Mouse (Mus musculus) brain, embryonic 14.5 days (tissue): ENCODE measurements around the gene Znrf3. TPM values are rescaled to one million over a fixed set of nuclear protein-coding genes. Genes with fewer than 3 reads are reported as not detected.
A peak's percentile ranks its signal among the peaks of the same experiment; 100 is the strongest.

ENCODE experiments used
- DNase-seq: peaks from one replicate; pipeline ENCODE4 v3.0.0-alpha.2; 2011; ENCODE audit warnings: low read depth
- CTCF ChIP-seq: fragments of 200-500 bp; IDR thresholded peaks from 2 replicates; pipeline ENCODE4 v1.5.1; 2012; ENCODE audit warnings: inconsistent platforms, mild to moderate bottlenecking, moderate library complexity, borderline replicate concordance; ENCODE audit not compliant: insufficient read depth, insufficient read length; ENCODE audit errors: extremely low read depth
- POLR2A ChIP-seq: fragments of 200-500 bp; IDR thresholded peaks from 2 replicates; pipeline ENCODE4 v1.6.1; 2012; ENCODE audit warnings: mild to moderate bottlenecking, inconsistent platforms, borderline replicate concordance; ENCODE audit not compliant: poor library complexity, insufficient read depth, insufficient read length, severe bottlenecking; ENCODE audit errors: extremely low read depth
- polyA plus RNA-seq: library from polyadenylated mRNA; depleted of rRNA; stranded (reverse); fragments of >200 nt; gene quantifications from 2 replicates; pipeline ENCODE4 v1.2.3, GENCODE M21; 2012

Znrf3 gene
- polyA plus RNA-seq, 1 experiment = 7.5 TPM

DNA sequence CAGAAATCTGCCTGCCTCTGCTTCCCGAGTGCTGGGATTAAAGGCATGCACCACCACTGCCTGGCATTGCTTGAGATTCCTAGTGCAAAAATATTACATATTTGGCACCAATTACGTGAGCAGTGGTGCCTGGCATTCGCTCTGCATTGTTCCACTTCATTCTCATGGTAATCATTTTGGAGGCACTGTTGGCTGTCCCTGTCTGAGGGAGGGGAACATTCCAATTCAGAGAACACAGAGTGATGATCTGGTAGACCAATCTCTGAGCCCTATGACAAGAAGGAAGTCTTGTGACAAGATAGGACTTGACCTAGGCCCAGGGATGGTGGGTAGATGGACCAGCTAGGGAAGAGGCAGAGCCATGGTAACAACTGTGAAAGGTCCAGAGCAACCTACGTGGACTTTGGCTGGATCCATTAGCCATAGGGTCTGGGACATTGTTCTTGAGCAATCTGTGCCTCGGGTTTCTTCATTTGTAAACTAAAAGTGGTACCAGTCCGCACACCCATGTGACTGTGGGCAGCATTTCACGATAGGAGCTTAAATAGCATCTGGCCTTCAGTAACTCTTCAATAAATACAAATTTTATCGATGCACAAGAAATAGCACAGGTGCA is 174.7 kb downstream of the Znrf3 start:
- DNase-seq = no peak
- no peak for TF ChIP-seq CTCF
- no peak for TF ChIP-seq POLR2A

DNA sequence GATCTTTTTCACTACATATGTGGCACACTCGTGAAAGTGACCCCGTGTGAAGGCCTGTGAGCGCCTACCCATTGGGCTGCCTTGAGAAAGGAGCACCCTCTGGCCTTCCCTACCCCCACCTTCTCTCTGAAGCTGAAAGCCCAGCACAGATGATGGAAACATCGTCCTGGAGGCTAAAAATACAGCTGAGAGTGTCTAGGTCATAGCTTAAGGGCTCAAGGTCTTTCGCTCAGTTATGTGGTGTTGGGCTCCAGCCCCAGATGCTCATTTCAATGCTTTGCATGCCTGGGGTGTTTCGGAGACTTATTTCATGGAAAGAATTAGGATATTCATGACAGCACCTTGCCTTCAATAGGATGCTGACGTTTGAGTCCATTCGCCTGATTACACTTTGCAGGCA is 178.9 kb downstream of the Znrf3 start:
- TF ChIP-seq POLR2A = no peak
- no peak for TF ChIP-seq CTCF
- DNase-seq = no peak

- no peak for DNase-seq
- TF ChIP-seq CTCF (no peak), POLR2A (no peak)
Measured at GRCm38 (mm10) chr11:5263078-5263730, 181.4 kb downstream of the Znrf3 start.

- TF ChIP-seq POLR2A (peak; percentile 37; the same call in 1 of the 2 replicates), CTCF (no peak)
- peak; percentile 95 for DNase-seq
Measured at GRCm38 (mm10) chr11:5261508-5262392, 182.9 kb downstream of the Znrf3 start, which contains the start of gene Kremen1. Gene Kremen1 (minus strand): TSS chr11:5261558.

DNA sequence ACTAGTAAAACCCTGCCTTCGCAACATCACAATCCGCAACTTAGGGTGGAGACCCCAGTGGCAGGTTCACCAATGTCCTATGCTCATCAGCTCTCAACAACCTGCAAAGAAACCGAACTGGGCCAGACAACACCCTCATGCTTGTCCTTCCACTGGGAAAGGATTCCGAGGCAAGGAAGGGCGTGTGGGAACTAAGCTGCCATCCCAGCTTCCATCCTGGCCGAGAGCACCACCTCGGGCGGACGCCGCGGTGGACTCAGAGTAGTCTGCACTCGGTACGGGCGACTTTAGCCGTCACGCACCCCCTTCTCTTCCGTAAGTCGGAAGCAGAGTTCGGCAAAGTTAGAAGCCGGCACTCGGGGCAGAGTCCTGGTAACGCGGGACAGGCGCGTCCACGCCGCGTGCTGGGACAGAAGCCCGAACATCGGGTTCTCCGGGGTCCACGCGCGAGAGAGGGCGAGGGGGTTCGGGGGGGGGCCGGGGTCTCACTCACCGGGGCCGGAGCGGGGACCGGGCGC is 183.6 kb downstream of the Znrf3 start:
- no peak for TF ChIP-seq POLR2A
- TF ChIP-seq CTCF = no peak
- peak; percentile 59 for DNase-seq

- DNase-seq = no peak
- TF ChIP-seq CTCF (no peak), POLR2A (no peak)
Measured at GRCm38 (mm10) chr11:5259944-5260598, 184.6 kb downstream of the Znrf3 start.

- no peak for DNase-seq
- no peak for TF ChIP-seq CTCF
- no peak for TF ChIP-seq POLR2A
Measured at GRCm38 (mm10) chr11:5258036-5258435, 186.6 kb downstream of the Znrf3 start.

DNA sequence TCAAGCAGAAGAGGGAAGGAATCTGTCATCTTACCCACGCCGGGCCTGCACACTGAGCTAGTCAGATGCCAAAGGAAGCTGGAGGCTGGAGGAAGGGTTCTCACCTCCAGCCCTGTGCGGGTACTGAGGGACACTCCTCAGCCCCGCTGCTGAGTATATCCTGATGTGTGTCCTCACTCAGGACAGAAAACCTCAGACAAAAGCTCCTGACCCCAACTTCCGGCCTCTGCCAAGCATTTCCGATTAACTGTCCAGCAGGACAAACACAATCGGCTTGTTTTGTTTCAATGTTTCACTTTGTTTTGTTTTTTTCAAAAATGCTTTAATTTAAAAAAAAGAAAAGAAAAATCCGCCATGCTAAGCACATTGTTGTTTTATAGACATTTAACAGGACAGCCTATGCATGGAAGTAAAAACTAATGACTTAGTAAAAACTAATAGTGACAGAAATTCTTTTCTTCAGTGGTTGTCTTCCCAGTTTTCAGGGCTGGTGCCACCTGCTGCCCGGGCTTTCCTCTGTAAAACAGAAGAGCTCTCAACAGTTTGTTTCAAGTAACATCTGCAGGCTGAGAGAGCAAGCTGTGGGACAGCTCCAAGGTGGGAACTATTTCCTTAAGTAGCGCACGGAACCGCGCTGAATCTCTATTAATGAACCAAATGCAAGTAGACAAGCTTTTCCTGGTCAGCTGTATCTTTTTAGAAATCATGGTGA is 187.3 kb downstream of the Znrf3 start:
- TF ChIP-seq POLR2A = no peak
- TF ChIP-seq CTCF = no peak
- no peak for DNase-seq

DNA sequence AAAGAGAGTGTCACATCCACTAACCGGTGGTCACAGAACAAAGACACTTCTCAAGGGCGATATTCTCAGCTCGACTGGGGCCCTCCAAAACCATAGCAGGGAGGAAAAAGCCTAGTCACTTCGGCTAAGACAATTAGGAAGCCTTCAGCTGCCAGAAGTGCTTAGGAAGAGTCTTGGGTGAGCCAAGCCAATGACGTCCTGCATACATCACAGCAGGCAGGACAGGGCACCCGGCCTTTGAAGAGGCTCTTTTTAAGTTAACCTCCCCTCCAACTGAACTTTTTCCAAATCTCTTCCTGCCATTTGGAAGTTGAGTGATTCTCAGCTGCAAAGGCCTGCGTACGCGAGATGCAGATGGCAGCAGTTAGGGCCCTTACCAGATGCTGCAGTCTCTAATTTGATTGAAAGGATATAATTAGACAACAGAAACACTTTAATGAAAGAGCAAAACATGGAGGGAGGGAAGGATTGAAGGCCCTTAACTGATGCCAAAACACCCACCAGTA is 189.1 kb downstream of the Znrf3 start:
- TF ChIP-seq POLR2A (no peak), CTCF (no peak)
- DNase-seq = peak; percentile 92

GRCm38 (mm10) chr11:5254016-5254415 is 190.6 kb downstream of the Znrf3 start:
- no peak for TF ChIP-seq POLR2A
- no peak for DNase-seq

- DNase-seq = no peak
- TF ChIP-seq POLR2A (no peak), CTCF (no peak)
Measured at GRCm38 (mm10) chr11:5253528-5253927, 191.1 kb downstream of the Znrf3 start.
